Mouse (Mus musculus) heart, adult 9 months (tissue): Measurements from ENCODE around the gene Lyz2.
"Not testable (repeated sequence)": the region's sequence is repeated elsewhere in the genome, so short reads cannot be mapped to it uniquely, and the experiment has no call there.

Experiments
- DNase-seq, 2 experiments: peaks; one replicate each; pipeline ENCODE4 v3.0.0; 2022; ENCODE audit warnings: low spot score in 2 of 2

Lyz2 gene

DNA sequence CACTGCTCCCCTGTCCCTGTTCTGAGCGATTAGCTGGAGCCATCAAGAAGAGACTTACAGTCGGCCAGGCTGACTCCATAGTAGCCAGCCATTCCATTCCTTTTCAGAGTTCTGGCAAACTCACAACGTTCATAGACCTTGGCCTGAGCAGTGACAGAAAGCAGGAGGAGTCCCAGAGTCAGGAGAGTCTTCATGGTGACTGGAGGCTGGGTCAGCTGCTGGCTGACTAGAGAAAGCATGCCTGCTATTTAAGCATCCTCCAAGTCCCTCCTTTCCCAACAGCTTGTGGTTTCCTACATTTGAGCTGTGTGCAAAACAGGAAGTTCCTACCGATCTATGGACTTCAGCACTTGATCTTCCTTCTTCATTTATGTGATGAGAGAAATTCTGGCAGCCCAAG lies at the start of gene Lyz2:
TSS of gene Lyz2 (minus strand) at position 273 of the 400 bp plus-strand sequence.
- peak; percentile 23 to 47 for DNase-seq

DNA sequence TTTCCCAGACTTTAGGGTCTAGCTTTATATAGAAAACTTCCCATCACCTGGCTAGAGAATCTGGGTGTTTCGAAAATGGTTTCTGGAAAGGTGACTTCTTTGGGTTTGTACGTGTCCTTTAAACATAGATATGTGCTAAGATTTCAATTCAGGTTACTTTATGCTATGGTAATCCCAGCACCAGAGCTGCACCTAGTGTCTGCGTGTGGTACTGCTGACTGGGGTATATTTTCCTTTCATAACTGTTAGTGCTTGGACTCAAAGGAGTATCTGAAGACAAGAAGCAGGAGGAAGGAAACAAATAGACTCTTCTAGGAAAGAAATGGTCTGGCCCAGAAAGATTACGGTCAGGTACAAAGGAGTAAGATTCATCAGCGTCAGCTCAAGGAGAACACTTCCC lies 48.4 kb upstream of the Lyz2 start:
- DNase-seq: peak in 1 of 2 experiments; percentile 14

DNA sequence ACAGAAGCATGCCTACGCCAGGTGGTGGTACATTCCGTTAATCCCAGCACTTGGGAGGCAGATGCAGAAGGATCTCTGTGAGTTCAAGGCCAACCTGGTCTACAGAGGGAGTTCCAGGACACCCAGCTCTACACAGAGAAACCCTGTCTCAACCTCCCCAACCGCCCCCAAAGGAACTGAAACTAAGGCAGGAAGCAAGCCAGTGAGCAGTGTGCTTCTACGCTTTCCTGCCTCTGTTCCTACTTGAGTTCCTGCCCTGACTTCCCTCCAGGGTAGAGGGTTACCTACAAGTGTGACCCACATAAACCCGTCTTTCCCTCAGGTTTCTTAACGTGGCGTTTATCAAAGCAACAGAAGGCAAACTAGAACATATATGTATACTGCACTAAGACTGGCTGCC lies 41.7 kb upstream of the Lyz2 start:
- DNase-seq: peak in 1 of 2 experiments; percentile 28

GRCm38 (mm10) chr10:117322630-117323029 lies 40.5 kb upstream of the Lyz2 start:
- DNase-seq: no peak

DNA sequence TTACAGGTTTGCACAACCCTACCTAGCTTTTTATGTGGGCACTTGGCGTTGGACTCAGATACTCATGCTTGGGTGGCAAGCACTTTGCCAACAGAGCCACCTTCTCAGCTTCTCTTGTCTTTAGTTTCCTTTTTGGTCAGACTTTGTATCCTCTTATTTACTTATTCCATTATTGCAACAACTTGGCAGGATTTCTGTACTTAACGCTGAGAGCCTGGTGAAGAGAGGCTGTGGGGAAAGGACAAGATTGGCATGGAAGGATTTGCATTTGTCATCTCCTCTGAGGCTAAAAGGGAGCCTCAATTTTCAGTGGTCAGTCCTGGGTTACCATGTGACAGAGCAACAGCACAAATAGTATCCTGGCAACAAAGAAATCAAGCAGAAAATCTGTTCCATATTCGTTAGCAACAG lies 38.5 kb upstream of the Lyz2 start:
- no peak for DNase-seq

GRCm38 (mm10) chr10:117316391-117316790 lies 34.3 kb upstream of the Lyz2 start:
- no peak for DNase-seq

DNA sequence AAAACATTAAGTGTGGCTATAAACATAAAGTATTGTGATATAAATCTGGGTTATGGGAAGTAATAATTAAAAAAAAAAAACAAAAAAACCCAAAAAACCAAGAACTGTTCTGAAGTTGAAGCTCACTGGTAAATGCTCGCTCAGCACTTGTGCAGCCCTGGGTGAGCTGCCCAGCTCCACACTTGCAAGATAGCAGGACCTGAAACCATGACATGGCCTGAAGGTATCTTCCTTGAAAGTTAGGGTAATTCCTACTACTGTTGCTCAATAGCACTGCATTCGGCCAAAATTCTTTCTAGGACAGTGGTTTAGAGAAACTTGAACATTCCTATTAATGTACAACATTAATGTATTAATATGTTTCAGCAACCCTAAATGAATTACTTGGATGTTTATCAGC lies 31.0 kb upstream of the Lyz2 start:
- no peak for DNase-seq

GRCm38 (mm10) chr10:117312168-117312567 lies 30.0 kb upstream of the Lyz2 start:
- no peak for DNase-seq

GRCm38 (mm10) chr10:117304371-117304770 lies 22.2 kb upstream of the Lyz2 start:
- DNase-seq: no peak

DNA sequence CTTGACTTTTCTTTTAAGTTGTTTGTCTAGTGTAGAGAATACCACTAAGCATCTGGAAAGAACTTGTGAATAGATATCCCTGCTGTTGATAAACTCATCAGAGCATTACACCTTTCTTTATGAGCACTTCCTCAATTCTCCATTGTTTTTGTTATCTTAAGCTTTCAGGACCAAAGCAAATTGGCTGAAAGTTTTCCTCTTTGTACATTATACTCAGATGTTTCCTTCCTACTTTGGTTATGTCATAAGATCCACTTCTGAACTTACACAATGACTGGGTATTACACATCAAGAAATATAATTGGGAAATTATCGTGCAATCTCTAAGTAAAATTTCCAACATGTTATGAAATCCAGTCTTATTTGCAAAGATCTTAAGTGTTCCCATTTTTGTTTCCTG lies 19.6 kb upstream of the Lyz2 start:
- peak in 1 of 2 experiments; percentile 35 for DNase-seq

DNA sequence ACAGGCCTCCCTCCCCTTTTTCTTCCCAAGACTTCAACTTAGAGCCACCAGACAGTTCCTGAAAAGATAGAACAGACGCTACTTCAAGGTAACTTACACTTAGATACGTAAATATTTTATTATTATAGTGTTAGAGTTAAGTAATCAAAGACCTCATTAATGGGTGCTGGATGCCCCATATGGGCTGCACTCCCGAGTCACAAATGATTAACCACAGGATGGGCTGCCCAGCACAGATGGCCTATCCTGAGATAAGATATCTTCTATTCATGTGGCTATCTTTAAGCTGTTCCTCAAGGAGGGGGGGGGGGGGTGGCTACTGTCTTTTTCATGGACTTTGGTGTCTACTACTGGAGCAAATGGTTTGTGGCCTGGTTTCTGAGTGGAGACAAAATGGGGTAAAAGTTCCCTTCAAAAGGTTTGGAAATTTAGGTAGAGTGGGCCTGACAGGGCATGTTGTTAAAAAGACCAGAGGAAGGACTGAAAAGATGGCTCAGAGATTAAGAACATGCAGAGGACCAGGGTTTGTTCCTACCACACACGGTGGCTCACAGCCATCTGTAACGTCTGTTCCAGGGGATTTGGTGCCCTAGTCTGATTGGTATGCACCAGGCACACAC lies 17.9 kb upstream of the Lyz2 start:
- DNase-seq: no peak

DNA sequence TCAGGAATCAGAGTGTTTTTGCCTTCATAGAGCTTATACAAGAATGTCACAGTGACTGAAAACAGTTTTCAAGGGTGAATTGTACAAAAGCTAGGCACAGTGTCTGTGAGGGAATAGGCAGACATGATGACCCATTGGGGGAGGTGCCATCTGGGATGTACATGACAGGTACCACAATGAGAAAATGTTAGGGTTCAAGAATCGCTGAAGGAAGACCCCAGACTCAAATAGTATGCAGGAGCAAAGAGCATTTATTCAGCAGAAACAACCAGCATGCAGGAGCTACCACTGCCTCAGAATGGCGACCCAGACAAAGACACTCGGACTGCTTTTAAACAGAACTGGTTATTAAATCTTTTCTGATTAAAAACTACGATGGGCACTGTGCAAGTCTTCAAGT lies 17.0 kb upstream of the Lyz2 start:
- DNase-seq: no peak

GRCm38 (mm10) chr10:117298336-117298735 lies 16.2 kb upstream of the Lyz2 start:
- DNase-seq: no peak

- peak in 1 of 2 experiments; percentile 35 for DNase-seq
Measured at GRCm38 (mm10) chr10:117292671-117293070, 10.6 kb upstream of the Lyz2 start, which contains the start of gene Lyz1. Gene Lyz1 (minus strand): TSS chr10:117292868.

- DNase-seq: not testable (repeated sequence)
Measured at GRCm38 (mm10) chr10:117290936-117291335, 8.8 kb upstream of the Lyz2 start.

DNA sequence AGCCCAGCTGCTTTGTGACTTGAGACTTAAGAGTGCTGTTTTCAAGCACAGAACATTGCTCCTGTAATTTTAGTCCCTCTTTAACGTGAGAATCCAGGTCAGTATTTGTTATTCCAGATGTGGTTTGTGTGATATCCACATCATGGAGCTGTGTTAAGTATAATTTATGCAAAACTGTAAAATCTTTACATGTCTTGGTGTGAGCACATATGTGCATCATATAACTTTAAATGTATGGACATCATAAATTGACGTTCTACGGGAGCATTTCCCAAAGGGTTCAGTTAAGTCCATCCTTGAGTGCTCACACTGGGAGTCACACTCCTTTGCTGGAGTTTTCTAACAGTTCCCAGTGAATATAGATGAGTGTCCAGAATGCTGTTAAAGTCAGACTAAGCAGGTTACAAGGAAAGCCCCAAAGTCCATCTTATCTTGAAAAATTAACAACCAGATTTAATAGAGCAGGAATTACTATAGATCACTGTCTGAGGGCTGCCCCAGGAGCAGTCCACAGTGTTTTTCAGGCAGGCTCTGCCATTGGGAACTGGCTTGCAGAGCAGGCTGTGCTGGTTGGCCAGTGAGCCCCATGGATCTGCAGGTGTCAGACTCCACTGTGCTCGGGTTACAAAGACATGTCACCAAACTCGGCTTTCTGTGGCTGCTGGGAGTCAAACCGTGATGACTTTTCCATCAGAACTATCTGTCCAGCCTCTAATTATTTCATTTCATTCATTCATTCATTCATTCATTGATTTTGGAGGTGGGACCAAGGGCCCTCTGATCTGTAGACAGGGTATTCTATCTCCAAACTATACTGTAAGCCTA lies 8.1 kb upstream of the Lyz2 start:
- no peak for DNase-seq

DNA sequence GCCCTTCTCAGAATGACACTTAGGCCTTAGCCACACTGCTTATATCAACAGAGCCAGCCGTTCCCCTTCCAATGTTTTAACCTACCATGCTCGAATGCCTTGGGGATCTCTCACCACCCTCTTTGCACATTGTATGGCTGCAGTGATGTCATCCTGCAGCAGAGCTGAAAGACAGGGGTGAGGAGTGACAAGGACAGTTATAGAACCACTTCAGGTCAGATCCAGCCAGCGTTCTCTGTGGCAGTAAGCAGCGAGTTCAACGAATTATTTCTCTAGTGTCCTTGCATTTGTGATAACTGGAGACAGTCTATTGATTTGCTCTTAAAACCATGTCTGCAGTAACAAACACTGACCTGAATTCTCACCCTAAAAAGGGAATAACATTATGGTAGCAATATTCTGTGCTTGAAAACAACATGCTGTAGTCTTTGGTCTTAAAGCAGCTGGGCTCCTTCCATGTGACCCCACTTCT lies 6.9 kb upstream of the Lyz2 start:
- DNase-seq: not testable (repeated sequence)

- no peak for DNase-seq
Measured at GRCm38 (mm10) chr10:117288197-117289033, 6.3 kb upstream of the Lyz2 start.

DNA sequence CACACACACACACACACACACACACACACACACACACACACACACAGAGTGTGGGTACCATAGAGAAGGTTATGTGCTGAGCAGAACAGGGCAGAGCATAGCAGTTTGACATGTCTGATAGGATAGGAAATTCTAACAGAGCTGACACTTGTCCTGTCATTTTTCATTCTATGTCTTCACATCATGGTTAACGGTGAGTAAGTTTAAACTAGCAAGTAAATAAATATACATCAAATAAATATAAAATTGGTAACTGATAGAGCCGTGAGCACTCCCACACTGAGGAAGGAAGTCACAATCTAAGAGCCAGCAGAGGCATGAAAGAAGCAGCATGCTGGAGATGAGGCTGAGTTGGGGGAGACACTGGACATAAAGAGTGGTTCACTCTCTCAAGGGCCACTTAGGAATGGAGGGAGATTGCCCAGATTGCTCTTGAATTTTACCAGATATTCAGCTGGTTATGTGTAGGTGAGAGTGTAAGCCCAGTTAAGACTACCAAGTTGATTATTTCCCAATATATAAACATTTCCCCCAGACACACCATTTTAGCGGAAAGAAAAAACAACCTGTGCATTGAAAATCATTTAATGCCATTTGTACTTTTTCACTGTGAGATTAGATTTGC lies 5.2 kb upstream of the Lyz2 start:
- no peak for DNase-seq

- DNase-seq: no peak
Measured at GRCm38 (mm10) chr10:117286366-117286970, 4.3 kb upstream of the Lyz2 start.

- DNase-seq: not testable (repeated sequence)
Measured at GRCm38 (mm10) chr10:117285584-117285983, 3.5 kb upstream of the Lyz2 start.
